Mouse (Mus musculus) intestine, postnatal 0 days (tissue): Measurements from ENCODE around the gene Myl7. TPM values are rescaled to one million over a fixed set of nuclear protein-coding genes. Genes with fewer than 3 reads are reported as not detected.

ENCODE experiments used
- ATAC-seq: fragments of 200-750 bp; cut with Nextera tagmentation; 2 replicates; pipeline ENCODE4 v1.8.0; 2017; ENCODE audit warnings: mild to moderate bottlenecking, moderate TSS enrichment, moderate library complexity
- H3K27ac ChIP-seq: fragments of 300-500 bp; sonication (generic); 2 replicates; pipeline ENCODE4 v1.5.1; 2014; ENCODE audit warnings: mild to moderate bottlenecking, low read depth, low read length, moderate library complexity
- H3K27me3 ChIP-seq: fragments of 300-500 bp; sonication (generic); replicated peaks from 2 replicates; pipeline ENCODE4 v1.6.1; 2014; ENCODE audit warnings: low read length, mixed read lengths; ENCODE audit not compliant: control insufficient read depth, insufficient read depth
- H3K36me3 ChIP-seq: fragments of 300-500 bp; sonication (generic); 2 replicates; pipeline ENCODE4 v1.6.1; 2014; ENCODE audit warnings: mild to moderate bottlenecking, moderate library complexity; ENCODE audit not compliant: control insufficient read depth, insufficient read depth
- H3K4me1 ChIP-seq: fragments of 300-500 bp; sonication (generic); replicated peaks from 2 replicates; pipeline ENCODE4 v1.6.1; 2014; ENCODE audit warnings: antibody characterized with exemption, low read length, mixed read lengths; ENCODE audit not compliant: control insufficient read depth, insufficient read depth
- H3K4me2 ChIP-seq: fragments of 300-500 bp; sonication (generic); replicated peaks from 2 replicates; pipeline ENCODE4 v1.6.1; 2014; ENCODE audit warnings: low read depth, mild to moderate bottlenecking, moderate library complexity
- H3K4me3 ChIP-seq: fragments of 300-500 bp; sonication (generic); 2 replicates; pipeline ENCODE4 v1.5.1; 2014; ENCODE audit warnings: low read depth, low read length
- H3K9ac ChIP-seq: fragments of 300-500 bp; sonication (generic); 2 replicates; pipeline ENCODE4 v1.6.1; 2014; ENCODE audit warnings: mild to moderate bottlenecking, low read depth, low read length
- H3K9me3 ChIP-seq: fragments of 300-500 bp; sonication (generic); 2 replicates; pipeline ENCODE4 v1.6.1; 2016; ENCODE audit warnings: mixed run types; ENCODE audit not compliant: control insufficient read depth
- CTCF ChIP-seq: sonication (generic); IDR thresholded peaks from 2 replicates; pipeline ENCODE4 v1.5.1; 2016; ENCODE audit warnings: low read depth, mild to moderate bottlenecking, control low read depth, antibody characterized with exemption, moderate library complexity
- WGBS: fragments of 180-500 bp; shearing (Covaris S2); extraction: QIAGEN DNeasy Blood & Tissue Kit; methylation state at CpG from one replicate; pipeline ENCODE4 v1.1.7; 2014; 5-methylcytosine and 5-hydroxymethylcytosine counted together
- polyA plus RNA-seq: library from polyadenylated mRNA; unstranded; fragments of >200 nt; fragmentation: Nextera tagmentation; extraction: Ambion mirVana; gene quantifications from 2 replicates; pipeline ENCODE4 v1.2.1, GENCODE M21; 2015

Myl7 gene
- polyA plus RNA-seq, 1 experiment from 2014 or later = 20.9 TPM

- H3K27ac ChIP-seq = no peak overlapping the region
- H3K27me3 ChIP-seq = peaks cover 14% of the 10 kb centered on the region; the same call in 1 of the 2 replicates
- WGBS = 76% methylated on average over 1 of the region's 1 CpGs
- peak; percentile 50 for TF ChIP-seq CTCF
- no peaks in the 10 kb centered on the region for H3K36me3 ChIP-seq
- H3K4me2 ChIP-seq = no peak overlapping the region
- H3K4me1 ChIP-seq = no peaks in the 10 kb centered on the region
- H3K4me3 ChIP-seq = no peak overlapping the region
- no peak for ATAC-seq
- no peak overlapping the region for H3K9ac ChIP-seq
- H3K9me3 ChIP-seq = no peaks in the 10 kb centered on the region
Observed at GRCm38 (mm10) chr11:5858723-5859122, 39.9 kb downstream of the Myl7 start.

GRCm38 (mm10) chr11:5856479-5857130 lies 42.0 kb downstream of the Myl7 start:
- Histone ChIP-seq H3K4me3 (no peak overlapping the region), H3K4me1 (no peaks in the 10 kb centered on the region), H3K27me3 (0 out of 2 replicates have a peak, but pooled peaks cover under 1% of the 10 kb centered on the region), H3K9ac (no peak overlapping the region), H3K9me3 (no peaks in the 10 kb centered on the region), H3K27ac (no peak overlapping the region), H3K4me2 (no peak overlapping the region), H3K36me3 (no peaks in the 10 kb centered on the region)
- no peak for ATAC-seq
- WGBS = 80% methylated on average over 8 of the region's 8 CpGs
- TF ChIP-seq CTCF = no peak

DNA sequence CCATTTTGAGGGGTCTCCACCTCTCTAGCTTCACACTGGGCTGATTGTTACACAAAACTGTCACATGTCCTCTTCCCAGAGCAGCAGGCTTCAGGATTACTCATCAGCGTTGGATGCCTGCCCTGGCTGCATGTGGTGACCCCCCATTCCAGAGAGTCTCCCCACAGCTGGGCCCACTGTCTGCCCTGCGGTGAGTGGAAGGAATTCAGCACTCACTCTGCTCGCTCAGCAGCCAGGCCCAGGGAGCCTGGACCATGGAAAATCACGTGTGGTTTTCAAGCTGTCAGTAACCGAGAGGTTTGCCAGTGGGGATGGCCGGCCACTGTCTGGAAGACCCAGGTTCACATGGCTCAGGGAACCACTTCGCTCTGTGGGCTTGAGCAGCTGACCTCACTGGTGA lies 42.7 kb downstream of the Myl7 start:
- no peaks in the 10 kb centered on the region for H3K9me3 ChIP-seq
- H3K27me3 ChIP-seq = no peaks in the 10 kb centered on the region
- no peak overlapping the region for H3K27ac ChIP-seq
- no peak overlapping the region for H3K4me2 ChIP-seq
- no peaks in the 10 kb centered on the region for H3K36me3 ChIP-seq
- H3K4me1 ChIP-seq = no peaks in the 10 kb centered on the region
- no peak overlapping the region for H3K4me3 ChIP-seq
- H3K9ac ChIP-seq = peak overlapping the region; percentile 11; the same call in 1 of the 2 replicates
- TF ChIP-seq CTCF = no peak
- 48% methylated on average over 7 of the region's 7 CpGs for WGBS
- ATAC-seq = no peak

DNA sequence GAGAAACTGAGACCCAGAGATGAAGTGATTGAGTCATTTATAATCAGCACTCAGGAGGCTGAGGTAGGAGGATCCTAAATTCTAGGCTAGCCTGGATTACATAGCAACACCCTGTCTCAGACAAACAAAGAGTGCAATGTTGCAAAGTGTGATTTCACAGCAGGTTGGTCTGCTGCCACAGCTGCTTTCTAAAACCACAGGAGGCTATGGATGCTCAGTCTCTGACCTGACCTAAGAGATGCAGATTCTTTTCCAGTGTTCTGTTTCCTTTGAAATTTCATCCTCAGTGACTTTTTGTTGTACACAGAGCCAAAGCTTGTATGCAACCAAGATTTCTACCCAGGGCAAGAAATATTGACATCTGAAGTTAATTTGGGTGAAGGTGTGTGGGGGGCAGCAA lies 43.1 kb downstream of the Myl7 start:
- H3K9ac ChIP-seq = peak overlapping the region; percentile 11; the same call in 1 of the 2 replicates
- no peaks in the 10 kb centered on the region for H3K36me3 ChIP-seq
- H3K27ac ChIP-seq = no peak overlapping the region

GRCm38 (mm10) chr11:5852314-5852713 lies 46.3 kb downstream of the Myl7 start:
- Histone ChIP-seq H3K27ac (no peak overlapping the region), H3K27me3 (no peaks in the 10 kb centered on the region), H3K9ac (no peak overlapping the region), H3K4me3 (no peak overlapping the region), H3K36me3 (no peaks in the 10 kb centered on the region), H3K9me3 (no peaks in the 10 kb centered on the region), H3K4me1 (no peaks in the 10 kb centered on the region), H3K4me2 (no peak overlapping the region)
- 37% methylated on average over 1 of the region's 1 CpGs for WGBS
- no peak for TF ChIP-seq CTCF
- ATAC-seq = no peak

More for the DNA sequence above, 43.1 kb downstream of the Myl7 start:
- H3K27me3 ChIP-seq = no peaks in the 10 kb centered on the region
- no peak for TF ChIP-seq CTCF
- ATAC-seq = no peak
- no peak overlapping the region for H3K4me2 ChIP-seq
- H3K4me3 ChIP-seq = no peak overlapping the region
- no peaks in the 10 kb centered on the region for H3K9me3 ChIP-seq
- no peaks in the 10 kb centered on the region for H3K4me1 ChIP-seq

DNA sequence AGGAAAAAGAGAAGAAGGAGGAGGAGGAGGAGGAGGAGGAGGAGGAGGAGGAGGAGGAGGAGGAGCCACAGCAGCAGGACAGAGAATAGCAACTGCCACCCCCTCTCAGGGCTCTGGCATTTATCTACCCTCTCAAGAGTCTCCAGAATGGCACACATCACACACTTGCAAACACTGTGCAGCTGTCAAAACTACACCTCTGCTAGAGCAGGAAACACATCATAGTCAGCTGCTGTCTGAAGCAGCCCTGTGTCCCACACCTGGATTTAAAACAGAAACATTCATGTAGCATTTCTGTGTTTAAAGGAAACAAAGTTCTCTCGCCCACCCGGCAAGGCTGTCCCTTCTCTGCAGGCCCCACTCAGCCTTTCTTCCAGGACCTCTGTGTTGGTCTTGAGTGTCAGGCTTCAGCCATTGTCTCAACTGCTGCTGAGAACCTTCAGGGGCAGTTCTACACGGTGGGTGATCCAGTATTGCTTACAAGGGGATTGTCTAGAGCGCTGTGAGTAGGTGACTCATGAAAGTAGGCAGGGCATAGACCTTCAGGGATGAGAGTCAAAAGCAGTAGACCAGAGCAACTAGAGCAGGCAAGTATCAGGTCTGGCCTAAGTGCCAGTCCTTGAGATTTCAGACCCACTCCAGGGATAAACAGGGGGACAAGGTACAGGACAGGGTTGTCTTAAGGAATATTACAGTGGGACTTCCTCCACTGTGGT lies 47.4 kb downstream of the Myl7 start:
- H3K4me2 ChIP-seq = no peak overlapping the region
- no peak for ATAC-seq

More for the DNA sequence above, 47.4 kb downstream of the Myl7 start:
- TF ChIP-seq CTCF = no peak
- Histone ChIP-seq H3K9ac (no peak overlapping the region), H3K36me3 (no peaks in the 10 kb centered on the region), H3K27ac (no peak overlapping the region), H3K27me3 (no peaks in the 10 kb centered on the region), H3K4me3 (no peak overlapping the region), H3K4me1 (no peaks in the 10 kb centered on the region), H3K9me3 (no peaks in the 10 kb centered on the region)
- 59% methylated on average over 4 of the region's 4 CpGs for WGBS
